Mouse (Mus musculus) liver, embryonic 15.5 days (tissue): ENCODE data around the gene Ipo7. TPM values are rescaled to one million over a fixed set of nuclear protein-coding genes. Genes with fewer than 3 reads are reported as not detected.
"Not testable (repeated sequence)": the region's sequence is repeated elsewhere in the genome, so short reads cannot be mapped to it uniquely, and the experiment has no call there.

ENCODE experiments used
- ATAC-seq: fragments of 200-750 bp; cut with Nextera tagmentation; 2 replicates; pipeline ENCODE4 v1.8.0; 2017; ENCODE audit warnings: moderate number of reproducible peaks, mild to moderate bottlenecking, moderate library complexity; ENCODE audit not compliant: insufficient read depth
- H3K27ac ChIP-seq: fragments of 300-500 bp; sonication (generic); replicated peaks from 2 replicates; pipeline ENCODE4 v1.5.1; 2015; ENCODE audit warnings: mild to moderate bottlenecking, inconsistent platforms
- H3K27me3 ChIP-seq: fragments of 300-500 bp; sonication (generic); 2 replicates; pipeline ENCODE4 v1.6.1; 2015; ENCODE audit warnings: mild to moderate bottlenecking, inconsistent platforms
- H3K36me3 ChIP-seq: fragments of 300-500 bp; sonication (generic); replicated peaks from 2 replicates; pipeline ENCODE4 v1.6.1; 2015; ENCODE audit warnings: moderate library complexity, mild to moderate bottlenecking, inconsistent platforms
- H3K4me1 ChIP-seq: fragments of 300-500 bp; sonication (generic); replicated peaks from 2 replicates; pipeline ENCODE4 v1.6.1; 2015; ENCODE audit warnings: inconsistent platforms
- H3K4me2 ChIP-seq: fragments of 300-500 bp; sonication (generic); 2 replicates; pipeline ENCODE4 v1.6.1; 2015; ENCODE audit warnings: moderate library complexity, mild to moderate bottlenecking, inconsistent platforms
- H3K4me3 ChIP-seq: fragments of 300-500 bp; sonication (generic); replicated peaks from 2 replicates; pipeline ENCODE4 v1.5.1; 2015; ENCODE audit warnings: mild to moderate bottlenecking, inconsistent platforms
- H3K9ac ChIP-seq: fragments of 300-500 bp; sonication (generic); 2 replicates; pipeline ENCODE4 v1.6.1; 2015; ENCODE audit warnings: moderate library complexity, mild to moderate bottlenecking, inconsistent platforms
- H3K9me3 ChIP-seq: fragments of 300-500 bp; sonication (generic); replicated peaks from 2 replicates; pipeline ENCODE4 v1.6.1; 2016; ENCODE audit warnings: inconsistent platforms
- WGBS: fragments of 180-500 bp; shearing (Covaris S2); methylation state at CpG from one replicate; pipeline ENCODE4 v1.1.7; 2015; ENCODE audit warnings: mixed read lengths; ENCODE audit not compliant: insufficient replicate concordance; 5-methylcytosine and 5-hydroxymethylcytosine counted together
- polyA plus RNA-seq: library from polyadenylated mRNA; unstranded; fragments of >200 nt; fragmentation: Nextera tagmentation; extraction: Ambion mirVana; gene quantifications from 2 replicates; pipeline ENCODE4 v1.2.1, GENCODE M21; 2015

Gene Ipo7
- polyA plus RNA-seq = 18.4 and 20.3 TPM in 2 replicates

DNA sequence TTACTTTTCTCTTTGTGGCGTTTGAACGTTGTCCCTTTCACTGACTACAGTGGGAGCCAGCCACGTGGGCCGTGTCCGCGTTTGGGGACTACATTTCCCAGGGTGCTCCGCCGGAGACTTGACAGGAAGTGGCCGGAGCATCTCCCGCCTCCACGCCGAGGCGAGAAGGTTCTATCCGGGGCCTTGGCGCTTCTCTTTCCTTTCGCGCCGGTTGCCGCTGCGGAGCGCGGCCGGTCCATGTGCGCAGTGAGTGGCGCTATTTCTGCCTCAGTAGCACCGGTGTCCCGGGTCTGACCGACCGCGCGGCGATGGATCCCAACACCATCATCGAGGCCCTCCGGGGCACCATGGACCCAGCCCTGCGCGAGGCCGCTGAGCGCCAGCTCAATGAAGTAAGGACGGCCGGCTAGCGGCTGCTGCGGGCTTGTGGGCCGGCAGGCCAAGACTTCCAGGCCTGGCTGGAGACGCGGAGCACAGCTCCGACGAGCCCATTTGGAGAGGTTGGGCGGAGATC is at the start of gene Ipo7:
Ipo7 (plus strand) TSS at position 158 of the 514 bp plus-strand sequence.
- Histone ChIP-seq H3K27ac (peak within 1 kb of the TSS; percentile 83), H3K4me3 (peak within 1 kb of the TSS; percentile 90), H3K9me3 (no peaks in the 10 kb centered on the region), H3K27me3 (no peaks in the 10 kb centered on the region), H3K4me2 (peak within 1 kb of the TSS; percentile 87), H3K9ac (peak within 1 kb of the TSS; percentile 94), H3K36me3 (no peaks in the 10 kb centered on the region), H3K4me1 (peaks cover 34% of the 10 kb centered on the region)
- peak; percentile 93 for ATAC-seq
- under 1% methylated on average over 48 of the region's 48 CpGs for WGBS

- WGBS = 6% methylated on average over 2 of the region's 2 CpGs
- no peak overlapping the region for H3K4me2 ChIP-seq
- no peak for ATAC-seq
- peaks cover 6% of the 10 kb centered on the region for H3K36me3 ChIP-seq
- H3K4me1 ChIP-seq = no peaks in the 10 kb centered on the region
- H3K9ac ChIP-seq = no peak overlapping the region
- no peaks in the 10 kb centered on the region for H3K9me3 ChIP-seq
- no peaks in the 10 kb centered on the region for H3K27me3 ChIP-seq
- no peak overlapping the region for H3K27ac ChIP-seq
- H3K4me3 ChIP-seq = no peak overlapping the region
Observed at GRCm38 (mm10) chr7:109968924-109969450, 49.1 kb upstream of the Ipo7 start.

DNA sequence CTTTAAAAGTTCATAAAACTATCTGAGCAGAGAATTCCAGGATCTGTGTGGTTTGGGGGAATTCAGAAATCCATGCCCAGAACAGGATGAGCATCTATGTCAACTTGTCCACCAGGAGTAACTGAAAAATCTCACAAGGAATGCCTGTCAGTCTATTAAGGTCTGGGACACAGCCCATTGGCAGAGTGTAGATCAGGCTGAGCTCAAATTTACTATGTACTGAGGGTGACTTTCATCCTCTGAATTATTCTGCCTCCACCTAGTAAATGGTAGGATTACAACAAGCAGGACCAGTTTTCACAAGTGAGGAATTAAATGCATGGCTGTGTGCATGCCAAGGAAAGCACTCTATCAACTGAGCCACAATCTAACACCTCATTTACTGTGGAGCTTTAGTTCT is 48.5 kb upstream of the Ipo7 start:
- ATAC-seq = no peak
- Histone ChIP-seq H3K4me3 (no peak overlapping the region), H3K9ac (no peak overlapping the region), H3K4me2 (no peak overlapping the region), H3K4me1 (no peaks in the 10 kb centered on the region), H3K27me3 (no peaks in the 10 kb centered on the region), H3K9me3 (no peaks in the 10 kb centered on the region), H3K36me3 (peaks cover 6% of the 10 kb centered on the region), H3K27ac (no peak overlapping the region)

DNA sequence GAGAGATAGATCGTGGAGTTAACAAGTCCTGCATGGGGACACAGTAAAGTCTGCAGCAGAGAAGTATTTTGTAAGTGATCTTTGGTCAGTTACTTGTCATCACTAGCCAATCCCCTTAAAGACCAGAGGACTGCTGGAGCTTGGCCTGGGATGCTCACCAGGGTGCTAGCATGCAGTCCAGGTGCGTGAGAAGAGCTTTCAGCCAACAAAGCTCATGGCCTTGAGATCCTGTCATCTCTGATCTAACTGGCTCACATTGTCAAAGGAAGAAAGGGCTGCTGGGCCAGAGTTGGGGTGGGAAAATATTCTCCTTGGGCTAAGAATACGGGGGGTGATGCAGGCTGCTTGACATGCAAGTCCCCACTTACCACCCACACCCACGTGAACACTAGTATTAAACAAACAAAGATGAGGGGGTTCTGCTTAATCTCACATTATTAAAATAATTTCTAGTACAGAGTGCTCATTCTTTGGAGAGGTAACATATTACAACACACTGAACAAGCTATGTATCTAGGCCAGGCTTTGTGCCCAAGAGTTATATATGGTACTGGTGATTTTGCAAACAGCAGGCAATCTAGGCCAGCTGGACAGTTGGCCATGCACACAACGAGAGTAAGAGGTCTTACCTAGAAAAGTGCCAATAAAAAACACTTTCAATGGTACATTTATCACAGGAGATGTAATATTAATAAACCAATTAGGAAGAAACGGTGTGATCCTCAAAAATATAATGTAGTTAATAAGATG is 41.9 kb upstream of the Ipo7 start:
- WGBS = 81% methylated on average over 6 of the region's 6 CpGs

GRCm38 (mm10) chr7:109977131-109977530 is 40.9 kb upstream of the Ipo7 start:
- H3K9ac ChIP-seq, H3K27me3 ChIP-seq, H3K4me2 ChIP-seq, H3K4me3 ChIP-seq, H3K9me3 ChIP-seq, H3K27ac ChIP-seq, H3K4me1 ChIP-seq, ATAC-seq: not testable (repeated sequence)
- 65% methylated on average over 5 of the region's 5 CpGs for WGBS
- peaks cover 66% of the 10 kb centered on the region for H3K36me3 ChIP-seq

More for the DNA sequence above, 41.9 kb upstream of the Ipo7 start:
- Histone ChIP-seq H3K36me3 (peaks cover 57% of the 10 kb centered on the region), H3K4me3 (no peak overlapping the region), H3K9me3 (no peaks in the 10 kb centered on the region), H3K27me3 (no peaks in the 10 kb centered on the region), H3K9ac (no peak overlapping the region), H3K4me2 (no peak overlapping the region), H3K27ac (no peak overlapping the region), H3K4me1 (no peaks in the 10 kb centered on the region)
- no peak for ATAC-seq

- WGBS = 79% methylated on average over 5 of the region's 5 CpGs
- not testable (repeated sequence) for ATAC-seq, H3K27ac ChIP-seq, H3K9me3 ChIP-seq, H3K27me3 ChIP-seq
- H3K4me1 ChIP-seq = peaks cover 30% of the 10 kb centered on the region
- peak overlapping the region; percentile 72; the same call in 1 of the 2 replicates for H3K4me3 ChIP-seq
- H3K36me3 ChIP-seq = peaks cover 29% of the 10 kb centered on the region
- H3K4me2 ChIP-seq = peak overlapping the region; percentile 89
- H3K9ac ChIP-seq = 0 out of 2 replicates have a peak overlapping the region, but pooled peaks have one; percentile 74
Observed at GRCm38 (mm10) chr7:109984608-109985007, 33.5 kb upstream of the Ipo7 start.

- H3K36me3 ChIP-seq = peaks cover 18% of the 10 kb centered on the region; the same call in 1 of the 2 replicates
- H3K4me1 ChIP-seq = peaks cover 30% of the 10 kb centered on the region
- ATAC-seq = peak; percentile 33
- H3K4me3 ChIP-seq = peak overlapping the region; percentile 72
- no peaks in the 10 kb centered on the region for H3K9me3 ChIP-seq
- H3K27me3 ChIP-seq = no peaks in the 10 kb centered on the region
- peak overlapping the region; percentile 74 for H3K9ac ChIP-seq
- peak overlapping the region; percentile 89 for H3K4me2 ChIP-seq
- under 1% methylated on average over 27 of the region's 27 CpGs for WGBS
- H3K27ac ChIP-seq = peak overlapping the region; percentile 89
Observed at GRCm38 (mm10) chr7:109985661-109986132, 32.4 kb upstream of the Ipo7 start.

DNA sequence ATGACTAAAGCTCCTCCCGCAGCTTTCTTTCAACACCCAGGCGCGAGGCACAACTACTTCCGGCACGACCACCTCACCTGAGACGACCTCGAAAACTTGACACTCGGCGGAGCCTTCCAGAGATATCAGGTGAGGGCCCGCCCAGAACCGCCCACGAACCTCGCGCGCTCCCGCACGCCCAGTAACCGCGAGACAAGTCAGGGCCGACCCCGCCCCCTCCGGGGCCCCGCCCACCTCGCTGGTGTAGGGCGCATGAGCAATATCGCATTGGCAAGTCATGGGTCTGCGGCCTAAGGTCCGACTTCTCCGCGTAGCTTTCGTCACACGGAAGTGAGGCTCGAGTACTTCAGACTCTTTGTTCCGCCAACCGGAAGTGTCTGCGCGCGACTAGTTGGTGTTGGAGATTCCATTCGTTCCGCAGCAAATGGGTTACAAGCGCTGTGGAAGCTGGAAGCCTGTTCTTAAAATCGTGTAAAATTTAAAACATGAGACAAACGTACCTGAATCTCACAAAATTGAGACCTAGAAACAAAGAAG is 31.9 kb upstream of the Ipo7 start:
- peaks cover under 1% of the 10 kb centered on the region; the same call in 1 of the 2 replicates for H3K27me3 ChIP-seq
- peak overlapping the region; percentile 74 for H3K9ac ChIP-seq
- under 1% methylated on average over 43 of the region's 43 CpGs for WGBS
- no peaks in the 10 kb centered on the region for H3K9me3 ChIP-seq
- peaks cover 17% of the 10 kb centered on the region; the same call in 1 of the 2 replicates for H3K36me3 ChIP-seq
- ATAC-seq = peak; percentile 98
- H3K4me3 ChIP-seq = peak overlapping the region; percentile 72
- H3K4me2 ChIP-seq = peak overlapping the region; percentile 89
- peak overlapping the region; percentile 89 for H3K27ac ChIP-seq
- peaks cover 30% of the 10 kb centered on the region for H3K4me1 ChIP-seq

DNA sequence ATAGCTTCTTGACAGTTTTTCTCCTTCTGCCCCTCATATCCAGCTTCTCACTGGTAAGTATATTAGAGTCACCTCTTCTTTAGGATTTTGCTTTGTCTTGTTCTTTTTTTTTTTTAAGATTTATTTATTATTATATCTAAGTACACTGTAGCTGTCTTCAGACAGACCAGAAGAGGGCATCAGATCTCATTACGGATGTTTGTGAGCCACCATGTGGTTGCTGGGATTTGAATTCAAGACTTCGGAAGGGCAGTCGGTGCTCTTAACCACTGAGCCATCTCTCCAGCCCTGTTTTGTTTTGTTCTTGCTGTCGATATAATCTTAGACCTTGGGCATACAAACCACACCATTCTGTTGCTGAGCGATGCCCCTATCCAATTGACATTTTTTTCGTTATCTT is 31.3 kb upstream of the Ipo7 start, which contains the start of gene Tmem41b:
Tmem41b (minus strand) TSS at position 155 of the 400 bp plus-strand sequence.
- H3K4me3 ChIP-seq = peak within 1 kb of the TSS; percentile 72
- peak within 1 kb of the TSS; percentile 74 for H3K9ac ChIP-seq
- H3K9me3 ChIP-seq, ATAC-seq, H3K27me3 ChIP-seq: not testable (repeated sequence)
- peak within 1 kb of the TSS; percentile 89 for H3K27ac ChIP-seq
- peak within 1 kb of the TSS; percentile 89 for H3K4me2 ChIP-seq
- WGBS = 23% methylated on average over 6 of the region's 6 CpGs
- H3K36me3 ChIP-seq = peaks cover 12% of the 10 kb centered on the region; the same call in 1 of the 2 replicates
- peaks cover 30% of the 10 kb centered on the region for H3K4me1 ChIP-seq

DNA sequence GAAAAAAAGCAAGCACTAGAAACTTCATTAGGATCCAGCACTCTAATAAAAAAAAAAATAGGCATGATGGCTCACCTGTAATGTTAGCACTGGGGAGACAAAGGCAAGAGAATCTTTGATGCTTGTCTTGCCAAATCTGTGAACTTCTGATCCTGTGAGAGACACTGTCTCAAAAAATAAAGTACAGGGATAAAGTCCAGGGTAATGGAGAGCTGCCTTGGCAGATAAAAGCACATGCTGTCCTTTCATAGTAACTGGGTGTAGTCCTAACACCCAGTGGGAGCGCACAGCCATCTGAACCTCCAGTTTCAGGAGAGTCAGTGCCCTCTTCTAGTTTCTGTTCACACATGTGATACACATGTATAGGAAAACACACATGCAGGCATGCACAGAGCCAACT is 26.8 kb upstream of the Ipo7 start:
- no peaks in the 10 kb centered on the region for H3K9me3 ChIP-seq
- H3K27me3 ChIP-seq = peaks cover 7% of the 10 kb centered on the region; the same call in 1 of the 2 replicates
- H3K27ac ChIP-seq = no peak overlapping the region
- H3K9ac ChIP-seq = no peak overlapping the region
- H3K36me3 ChIP-seq = no peaks in the 10 kb centered on the region
- ATAC-seq = no peak
- H3K4me3 ChIP-seq = no peak overlapping the region
- 74% methylated on average over 1 of the region's 1 CpGs for WGBS
- H3K4me2 ChIP-seq = no peak overlapping the region
- peaks cover 15% of the 10 kb centered on the region for H3K4me1 ChIP-seq
